ENCODE assay signal across 17 mouse cellular contexts in the genomic region with DNA sequence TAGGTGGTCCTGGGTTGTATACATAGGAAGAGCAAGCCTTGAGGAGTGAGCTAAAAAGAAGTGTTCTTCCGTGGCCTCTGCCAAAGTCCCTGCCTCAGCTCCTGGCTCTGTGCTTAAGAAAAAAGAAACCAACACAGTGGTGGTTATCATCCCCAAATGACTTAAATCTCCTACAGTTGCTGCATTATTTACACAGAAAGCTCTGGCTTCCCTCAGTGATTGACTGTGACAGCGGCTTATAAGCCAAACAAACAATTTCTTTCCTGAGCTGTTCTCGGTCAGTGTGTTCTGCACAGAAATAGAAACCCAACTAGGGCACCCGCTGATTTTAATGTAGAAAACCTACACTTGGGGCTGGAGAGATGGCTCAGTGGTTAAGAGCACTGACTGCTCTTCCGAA.
"Had no signal": no experiment of that assay in that cellular context is flagged by ENCODE, and none has a peak within 500 bp of the region (broad histone marks: within the 10 kb centered on the region; RNA-seq: fewer than 3 reads in every experiment).

No protein-coding gene starts in this region.

- H3K27ac ChIP-seq: kidney, embryonic 15.5 days; left cerebral cortex, adult 2 months; limb, embryonic 12.5 days; limb, embryonic 15.5 days; liver, embryonic 13.5 days had no signal

- ATAC-seq: lung, postnatal 0 days had no signal

- H3K4me1 ChIP-seq: kidney, embryonic 15.5 days; limb, embryonic 12.5 days; limb, embryonic 15.5 days; liver, embryonic 13.5 days had no signal

- H3K4me3 ChIP-seq: kidney, embryonic 15.5 days; left cerebral cortex, adult 2 months; limb, embryonic 12.5 days; limb, embryonic 15.5 days; liver, embryonic 13.5 days had no signal

- H3K27me3 ChIP-seq: kidney, embryonic 15.5 days; limb, embryonic 12.5 days; limb, embryonic 15.5 days; liver, embryonic 13.5 days had no signal

- H3K4me2 ChIP-seq: kidney, embryonic 15.5 days; limb, embryonic 12.5 days; limb, embryonic 15.5 days; liver, embryonic 13.5 days; midbrain, embryonic 11.5 days had no signal

- H3K36me3 ChIP-seq: kidney, embryonic 15.5 days; limb, embryonic 12.5 days; limb, embryonic 15.5 days; liver, embryonic 13.5 days had no signal

- H3K9ac ChIP-seq: kidney, embryonic 15.5 days; limb, embryonic 12.5 days; limb, embryonic 15.5 days; liver, embryonic 13.5 days had no signal

- DNase-seq: kidney, adult 11 months; kidney, adult 8-10 months; kidney, postnatal 10 days; kidney, postnatal 36 days; layer of hippocampus, postnatal 36 days; left cerebral cortex, postnatal 4 days; liver, embryonic 13.5 days; lung, postnatal 36 days; midbrain, embryonic 14.5 days; thymus, adult 18-20 months; thymus, postnatal 36 days had no signal

- H3K9me3 ChIP-seq: kidney, embryonic 15.5 days; limb, embryonic 12.5 days; limb, embryonic 15.5 days; liver, embryonic 13.5 days had no signal
